Mouse (Mus musculus) heart, embryonic 15.5 days (tissue): Measurements from ENCODE around the gene Ifna9. TPM values are rescaled to one million over a fixed set of nuclear protein-coding genes. Genes with fewer than 3 reads are reported as not detected.
"Not testable (repeated sequence)": the region's sequence is repeated elsewhere in the genome, so short reads cannot be mapped to it uniquely, and the experiment has no call there.

Experiments
- ATAC-seq: fragments of 200-750 bp; cut with Nextera tagmentation; replicated peaks from 2 replicates; pipeline ENCODE4 v1.8.0; 2017; ENCODE audit warnings: low read depth, moderate TSS enrichment; ENCODE audit not compliant: insufficient number of reproducible peaks, insufficient read depth, low FRiP score
- H3K27ac ChIP-seq: fragments of 300-500 bp; sonication (generic); 2 replicates; pipeline ENCODE4 v1.5.1; 2015; ENCODE audit warnings: mild to moderate bottlenecking, inconsistent platforms
- H3K27me3 ChIP-seq: fragments of 300-500 bp; sonication (generic); 2 replicates; pipeline ENCODE4 v1.6.1; 2015; ENCODE audit warnings: inconsistent platforms
- H3K36me3 ChIP-seq: fragments of 300-500 bp; sonication (generic); 2 replicates; pipeline ENCODE4 v1.6.1; 2015; ENCODE audit warnings: mild to moderate bottlenecking, inconsistent platforms
- H3K4me1 ChIP-seq: fragments of 300-500 bp; sonication (generic); replicated peaks from 2 replicates; pipeline ENCODE4 v1.6.1; 2015; ENCODE audit warnings: inconsistent platforms
- H3K4me2 ChIP-seq: fragments of 300-500 bp; sonication (generic); 2 replicates; pipeline ENCODE4 v1.6.1; 2015; ENCODE audit warnings: inconsistent platforms, mild to moderate bottlenecking, moderate library complexity
- H3K4me3 ChIP-seq: fragments of 300-500 bp; sonication (generic); 2 replicates; pipeline ENCODE4 v1.5.1; 2015; ENCODE audit warnings: mild to moderate bottlenecking, inconsistent platforms
- H3K9ac ChIP-seq: fragments of 300-500 bp; sonication (generic); 2 replicates; pipeline ENCODE4 v1.6.1; 2015; ENCODE audit warnings: mild to moderate bottlenecking, inconsistent platforms
- H3K9me3 ChIP-seq: fragments of 300-500 bp; sonication (generic); replicated peaks from 2 replicates; pipeline ENCODE4 v1.6.1; 2016; ENCODE audit warnings: inconsistent platforms
- WGBS: fragments of 180-500 bp; shearing (Covaris S2); methylation state at CpG from one replicate; pipeline ENCODE4 v1.1.7; 2015; ENCODE audit warnings: mixed read lengths; 5-methylcytosine and 5-hydroxymethylcytosine counted together
- polyA plus RNA-seq: library from polyadenylated mRNA; unstranded; fragments of >200 nt; fragmentation: Nextera tagmentation; extraction: Ambion mirVana; gene quantifications from 2 replicates; pipeline ENCODE4 v1.2.1, GENCODE M21; 2015

Ifna9 gene
- not detected in 2 replicates for polyA plus RNA-seq

DNA sequence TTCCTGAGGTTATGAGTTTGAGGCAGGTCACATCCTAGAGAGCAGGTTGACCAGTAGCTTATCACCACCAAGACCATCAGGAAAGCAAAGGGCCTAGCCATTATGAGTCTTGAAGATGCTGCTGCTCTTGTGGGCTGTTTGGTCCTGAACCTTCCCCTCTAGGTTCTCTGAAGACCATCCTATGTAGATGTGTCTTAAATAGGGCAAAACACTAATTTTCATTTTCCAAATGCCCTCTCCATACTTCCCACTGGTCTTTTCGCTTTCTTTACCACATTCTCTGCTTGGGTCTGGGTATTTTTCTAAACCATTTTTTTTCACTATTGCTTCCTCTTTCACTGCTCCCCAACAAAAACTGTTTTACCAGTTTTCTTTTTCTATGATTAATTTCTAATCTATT lies at the start of gene Ifna9:
TSS of gene Ifna9 (minus strand) at position 101 of the 400 bp plus-strand sequence.
- no peaks in the 10 kb centered on the region for H3K27me3 ChIP-seq
- no peak within 1 kb of the TSS for H3K9ac ChIP-seq
- no peak within 1 kb of the TSS for H3K4me3 ChIP-seq
- ATAC-seq = no peak
- no peaks in the 10 kb centered on the region for H3K36me3 ChIP-seq
- 68% methylated on average over 1 of the region's 1 CpGs for WGBS
- H3K27ac ChIP-seq = no peak within 1 kb of the TSS
- no peak within 1 kb of the TSS for H3K4me2 ChIP-seq
- H3K4me1 ChIP-seq = no peaks in the 10 kb centered on the region
- no peaks in the 10 kb centered on the region for H3K9me3 ChIP-seq

DNA sequence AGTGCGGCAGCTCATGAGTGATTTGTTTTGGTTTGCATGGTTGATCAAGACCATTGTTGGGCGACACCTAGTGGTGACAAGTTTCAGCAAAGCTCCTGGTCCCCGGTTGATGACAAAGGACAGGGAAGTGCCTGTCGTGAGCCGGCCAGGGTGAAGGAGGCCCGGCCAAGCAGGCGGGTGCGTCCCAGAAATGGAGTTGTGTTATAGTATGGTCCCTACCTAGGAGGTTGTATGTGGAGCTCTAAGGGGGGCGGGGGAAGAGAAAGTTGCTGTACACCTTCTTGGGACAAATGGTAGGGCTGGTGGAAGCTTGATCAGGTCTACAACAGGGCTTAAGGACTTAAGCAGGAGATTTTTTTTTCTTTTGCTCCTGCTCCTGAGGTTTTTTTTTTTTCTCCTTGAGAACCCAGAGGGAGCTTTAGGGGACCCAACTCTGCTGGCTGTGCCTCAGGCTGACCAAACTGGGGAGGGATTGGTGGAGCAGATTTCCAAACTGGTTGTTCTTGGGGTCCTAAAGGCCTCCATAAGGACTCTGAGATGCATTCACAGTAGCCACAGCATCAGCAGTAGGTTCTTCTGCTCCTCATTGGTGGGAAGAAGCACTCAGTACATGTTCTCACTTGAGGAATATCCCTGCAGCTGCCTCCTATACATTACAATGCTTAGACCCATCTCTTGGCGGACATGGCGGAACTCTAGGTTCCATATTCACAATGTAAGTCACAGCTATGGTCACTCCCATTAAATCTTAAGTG lies 49.1 kb upstream of the Ifna9 start:
- Histone ChIP-seq H3K9ac (no peak overlapping the region), H3K4me1 (no peaks in the 10 kb centered on the region), H3K36me3 (no peaks in the 10 kb centered on the region), H3K9me3 (no peaks in the 10 kb centered on the region), H3K27me3 (no peaks in the 10 kb centered on the region), H3K4me3 (peak overlapping the region; percentile 60), H3K4me2 (peak overlapping the region; percentile 60), H3K27ac (no peak overlapping the region)
- ATAC-seq = peak; percentile 90
- 15% methylated on average over 11 of the region's 11 CpGs for WGBS

GRCm38 (mm10) chr4:88640704-88641076 lies 48.5 kb upstream of the Ifna9 start:
- WGBS = 51% methylated on average over 8 of the region's 8 CpGs
- no peaks in the 10 kb centered on the region for H3K9me3 ChIP-seq

GRCm38 (mm10) chr4:88634311-88634710 lies 42.1 kb upstream of the Ifna9 start, which contains the start of gene C87499:
TSS of gene C87499 (minus strand) at chr4:88634411.
- H3K9me3 ChIP-seq = no peaks in the 10 kb centered on the region
- H3K27ac ChIP-seq = no peak within 1 kb of the TSS
- no peak within 1 kb of the TSS for H3K4me2 ChIP-seq
- no peaks in the 10 kb centered on the region for H3K4me1 ChIP-seq
- ATAC-seq = no peak
- no peak within 1 kb of the TSS for H3K9ac ChIP-seq
- no peak within 1 kb of the TSS for H3K4me3 ChIP-seq
- 77% methylated on average over 4 of the region's 4 CpGs for WGBS
- H3K27me3 ChIP-seq = no peaks in the 10 kb centered on the region
- no peaks in the 10 kb centered on the region for H3K36me3 ChIP-seq

More at GRCm38 (mm10) chr4:88640704-88641076, 48.5 kb upstream of the Ifna9 start:
- H3K9ac ChIP-seq = no peak overlapping the region
- no peaks in the 10 kb centered on the region for H3K27me3 ChIP-seq
- ATAC-seq = no peak
- H3K4me2 ChIP-seq = peak overlapping the region; percentile 60
- no peak overlapping the region for H3K27ac ChIP-seq
- peak overlapping the region; percentile 60 for H3K4me3 ChIP-seq
- H3K36me3 ChIP-seq = no peaks in the 10 kb centered on the region
- H3K4me1 ChIP-seq = no peaks in the 10 kb centered on the region

DNA sequence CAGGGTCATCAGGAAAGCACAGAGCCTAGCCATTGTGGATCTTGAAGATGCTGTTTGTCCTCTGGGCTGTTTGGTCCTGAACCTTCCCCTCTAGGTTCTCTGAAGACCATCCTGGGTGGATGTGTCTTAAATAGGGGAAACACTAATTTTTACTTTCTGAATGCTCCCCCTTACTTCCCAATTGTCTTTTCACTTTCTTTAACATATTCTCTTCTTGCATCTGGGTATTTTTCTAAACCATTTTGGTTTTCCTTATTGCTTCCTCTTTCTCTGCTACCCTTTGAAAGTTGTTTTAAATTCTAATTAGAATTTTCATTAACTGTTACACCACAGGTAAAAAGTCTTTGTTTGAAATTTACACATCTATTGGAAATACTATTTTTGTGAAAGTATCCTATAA lies 11.1 kb upstream of the Ifna9 start, which contains the start of gene Ifna12:
TSS of gene Ifna12 (minus strand) at position 101 of the 400 bp plus-strand sequence.
- no peaks in the 10 kb centered on the region for H3K4me1 ChIP-seq
- no peak within 1 kb of the TSS for H3K9ac ChIP-seq
- H3K27ac ChIP-seq = no peak within 1 kb of the TSS
- H3K27me3 ChIP-seq = no peaks in the 10 kb centered on the region
- H3K4me3 ChIP-seq = no peak within 1 kb of the TSS
- no peaks in the 10 kb centered on the region for H3K36me3 ChIP-seq
- no peak for ATAC-seq
- no peaks in the 10 kb centered on the region for H3K9me3 ChIP-seq
- no peak within 1 kb of the TSS for H3K4me2 ChIP-seq

- Histone ChIP-seq H3K27ac (no peak within 1 kb of the TSS), H3K9me3 (no peaks in the 10 kb centered on the region), H3K4me1 (no peaks in the 10 kb centered on the region), H3K4me2 (no peak within 1 kb of the TSS), H3K4me3 (no peak within 1 kb of the TSS), H3K27me3 (no peaks in the 10 kb centered on the region), H3K9ac (no peak within 1 kb of the TSS), H3K36me3 (no peaks in the 10 kb centered on the region)
- ATAC-seq = no peak
- WGBS = 79% methylated on average over 1 of the region's 1 CpGs
Observed at GRCm38 (mm10) chr4:88571698-88572097, 20.5 kb downstream of the Ifna9 start, which contains the start of gene Ifna14. TSS of gene Ifna14 (minus strand) at chr4:88571798.

DNA sequence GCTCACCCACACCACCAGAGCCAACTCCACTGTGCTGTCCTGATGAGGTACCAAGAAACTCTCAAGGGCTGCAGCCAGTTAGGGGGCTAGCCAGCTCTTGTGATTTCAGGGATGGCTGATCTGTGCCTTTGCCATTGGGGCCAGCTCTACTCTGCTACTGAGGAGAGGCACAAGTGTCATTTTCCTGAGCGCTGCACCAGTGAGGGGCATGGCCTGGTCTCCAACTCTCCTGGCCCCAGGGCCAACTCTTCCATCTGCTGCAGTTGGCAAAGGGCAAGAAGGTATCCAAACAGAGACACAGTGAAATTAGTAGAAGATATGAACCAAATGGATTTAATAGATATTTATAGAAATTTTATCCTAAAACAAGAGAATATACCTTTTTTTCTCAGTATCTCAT lies 30.4 kb downstream of the Ifna9 start:
- Histone ChIP-seq H3K27ac (no peak overlapping the region), H3K4me3 (no peak overlapping the region), H3K27me3 (no peaks in the 10 kb centered on the region), H3K9ac (no peak overlapping the region), H3K9me3 (no peaks in the 10 kb centered on the region), H3K36me3 (no peaks in the 10 kb centered on the region), H3K4me1 (no peaks in the 10 kb centered on the region), H3K4me2 (no peak overlapping the region)
- 100% methylated on average over 1 of the region's 1 CpGs for WGBS
- ATAC-seq = no peak

DNA sequence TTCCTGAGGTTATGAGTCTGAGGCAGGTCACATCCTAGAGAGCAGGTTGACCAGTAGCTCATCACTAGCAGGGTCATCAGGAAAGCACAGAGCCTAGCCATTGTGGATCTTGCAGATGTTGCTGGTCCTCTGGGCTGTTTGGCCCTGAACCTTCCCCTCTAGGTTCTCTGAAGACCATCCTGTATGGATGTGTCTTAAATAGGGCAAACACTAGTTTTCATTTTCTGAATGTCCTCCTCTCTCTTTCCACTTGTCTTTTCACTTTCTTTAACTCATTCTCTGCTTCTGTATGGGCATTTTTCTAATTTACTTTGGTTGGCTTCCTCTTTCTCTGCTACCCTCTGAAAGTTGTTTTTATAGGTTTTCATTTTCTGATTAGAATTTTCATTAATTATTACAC lies 34.0 kb downstream of the Ifna9 start, which contains the start of gene Ifna15:
TSS of gene Ifna15 (minus strand) at position 101 of the 400 bp plus-strand sequence.
- not testable (repeated sequence) for H3K4me2 ChIP-seq, H3K4me1 ChIP-seq, H3K27me3 ChIP-seq, H3K9me3 ChIP-seq, H3K36me3 ChIP-seq, H3K27ac ChIP-seq, H3K9ac ChIP-seq, H3K4me3 ChIP-seq, ATAC-seq

DNA sequence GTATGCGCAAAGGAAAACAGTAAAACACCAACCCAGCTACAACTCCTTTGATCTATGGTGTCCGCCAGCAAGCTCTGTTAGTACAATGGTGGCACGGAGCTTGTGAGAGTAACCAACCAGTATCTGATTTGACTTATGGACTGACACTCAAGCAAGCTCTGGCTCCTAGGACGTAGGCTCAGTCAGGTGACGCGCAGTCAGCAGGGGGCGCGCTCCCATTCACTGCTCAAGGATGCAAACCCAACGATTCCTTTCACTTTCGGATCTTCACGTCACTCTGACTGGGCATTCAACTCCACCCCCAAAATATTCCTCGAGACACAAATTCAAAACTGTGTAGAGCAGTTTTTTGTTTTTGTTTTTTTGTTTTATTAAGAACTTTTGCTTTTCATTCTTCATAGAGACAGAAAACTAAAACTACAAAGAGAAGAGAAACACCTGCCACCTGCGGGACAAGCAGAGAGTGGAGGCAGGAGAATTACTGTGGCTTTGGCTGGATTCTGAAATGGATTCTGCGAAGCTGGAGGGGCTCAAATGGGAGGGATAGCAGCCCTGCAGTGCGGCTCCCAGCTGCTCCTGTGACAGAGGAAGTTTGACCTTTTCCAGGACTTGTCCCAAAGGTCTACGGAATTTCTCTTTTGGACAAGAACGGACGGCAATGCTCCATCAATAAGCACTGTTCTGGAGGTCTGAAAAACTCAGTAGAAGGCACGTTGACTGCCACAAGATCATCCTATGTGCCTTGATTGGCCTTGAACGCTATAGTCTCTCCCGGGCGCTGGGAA lies 41.8 kb downstream of the Ifna9 start:
- H3K4me1 ChIP-seq = peaks cover 4% of the 10 kb centered on the region
- no peak overlapping the region for H3K27ac ChIP-seq
- no peaks in the 10 kb centered on the region for H3K9me3 ChIP-seq
- H3K4me2 ChIP-seq = peak overlapping the region; percentile 66
- ATAC-seq = 0 out of 2 replicates have a peak, but pooled peaks have one; percentile 47
- H3K36me3 ChIP-seq = no peaks in the 10 kb centered on the region
- 27% methylated on average over 22 of the region's 22 CpGs for WGBS
- peak overlapping the region; percentile 49 for H3K4me3 ChIP-seq
- no peaks in the 10 kb centered on the region for H3K27me3 ChIP-seq
- H3K9ac ChIP-seq = peak overlapping the region; percentile 23; the same call in 1 of the 2 replicates

DNA sequence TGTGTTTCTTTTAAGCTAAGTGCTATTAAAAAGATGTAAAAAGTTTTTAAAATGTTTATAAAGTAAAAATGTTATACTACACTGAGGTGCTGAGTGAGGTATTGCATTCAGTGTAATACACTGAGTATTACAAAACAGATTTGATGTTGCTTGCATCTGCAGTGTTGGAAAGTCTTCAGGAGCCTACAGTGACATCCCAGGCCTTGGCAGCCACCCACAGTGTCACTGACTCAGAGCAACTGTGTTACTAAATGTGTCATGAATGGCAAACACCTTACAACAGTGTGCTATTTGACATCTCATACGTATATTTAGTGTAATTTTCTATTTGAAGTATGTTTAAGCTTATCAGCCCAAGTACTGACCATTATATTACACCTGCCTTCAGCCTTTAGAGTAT lies 44.2 kb downstream of the Ifna9 start:
- Histone ChIP-seq H3K27ac (no peak overlapping the region), H3K9me3 (no peaks in the 10 kb centered on the region), H3K4me3 (no peak overlapping the region), H3K4me1 (peaks cover 4% of the 10 kb centered on the region), H3K27me3 (no peaks in the 10 kb centered on the region), H3K9ac (no peak overlapping the region), H3K4me2 (no peak overlapping the region), H3K36me3 (no peaks in the 10 kb centered on the region)
- WGBS = 71% methylated on average over 1 of the region's 1 CpGs
- no peak for ATAC-seq

DNA sequence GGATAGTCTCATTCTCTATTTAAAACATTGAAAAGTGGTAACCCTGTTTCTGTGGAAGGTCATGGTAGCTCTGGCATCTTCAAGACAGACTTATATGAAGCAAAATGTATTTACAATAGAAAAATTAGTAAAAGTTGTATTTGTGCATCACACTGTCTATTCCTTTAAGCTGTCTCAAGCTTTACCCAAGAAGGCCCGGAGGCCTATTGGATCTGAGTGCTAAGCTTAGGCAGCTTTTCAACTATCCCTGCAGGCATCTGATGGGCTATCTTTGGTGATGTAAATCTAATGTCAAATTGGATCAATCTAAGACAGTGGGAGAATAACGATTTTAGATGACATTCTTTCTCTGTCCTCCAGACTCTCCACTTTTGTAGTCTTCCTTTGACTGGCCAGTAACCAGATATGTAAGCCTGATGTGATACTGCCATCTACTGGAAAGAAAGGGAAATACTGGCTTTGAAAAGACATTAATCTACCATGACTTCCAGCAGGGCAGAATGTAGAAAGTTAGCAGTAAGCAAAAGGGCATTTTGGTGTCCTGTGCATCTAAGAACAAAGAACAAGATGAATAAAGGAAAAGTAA lies 48.4 kb downstream of the Ifna9 start:
- no peaks in the 10 kb centered on the region for H3K27me3 ChIP-seq
- no peak overlapping the region for H3K4me2 ChIP-seq
- H3K36me3 ChIP-seq = no peaks in the 10 kb centered on the region
- H3K9ac ChIP-seq = no peak overlapping the region
- no peak overlapping the region for H3K27ac ChIP-seq
- no peaks in the 10 kb centered on the region for H3K4me1 ChIP-seq
- no peak for ATAC-seq
- no peaks in the 10 kb centered on the region for H3K9me3 ChIP-seq
- no peak overlapping the region for H3K4me3 ChIP-seq
- WGBS = 42% methylated on average over 2 of the region's 2 CpGs
